Mouse (Mus musculus) spleen, postnatal 10 days (tissue): ENCODE results near the gene Gm20388.
A peak's percentile ranks its signal among the peaks of the same experiment; 100 is the strongest.

Source experiments
- DNase-seq, 2 experiments: peaks; one replicate each; pipeline ENCODE4 v3.0.0; 2021 to 2022; ENCODE audit warnings: low spot score in 2 of 2

Gene Gm20388

GRCm38 (mm10) chr8:122313310-122313709, 2402.7 kb downstream of the Gm20388 start:
- peak in 1 of 2 experiments; percentile 64 for DNase-seq

- peak in 1 of 2 experiments; percentile 40 for DNase-seq
Observed at GRCm38 (mm10) chr8:122314899-122315496, 2404.4 kb downstream of the Gm20388 start.

- DNase-seq = no peak
Observed at GRCm38 (mm10) chr8:122316402-122316801, 2405.8 kb downstream of the Gm20388 start.

GRCm38 (mm10) chr8:122317918-122318475, 2407.4 kb downstream of the Gm20388 start:
- no peak for DNase-seq

- no peak for DNase-seq
Observed at GRCm38 (mm10) chr8:122319045-122319707, 2408.5 kb downstream of the Gm20388 start.

- no peak for DNase-seq
Observed at GRCm38 (mm10) chr8:122319708-122320075, 2409.1 kb downstream of the Gm20388 start.

GRCm38 (mm10) chr8:122320541-122320940, 2409.9 kb downstream of the Gm20388 start:
- DNase-seq = no peak

- peak; percentile 82 to 88 for DNase-seq
Observed at GRCm38 (mm10) chr8:122321455-122321921, 2410.8 kb downstream of the Gm20388 start.

GRCm38 (mm10) chr8:122322126-122322525, 2411.5 kb downstream of the Gm20388 start:
- DNase-seq = peak in 1 of 2 experiments; percentile 61

- peak in 1 of 2 experiments; percentile 63 for DNase-seq
Observed at GRCm38 (mm10) chr8:122322792-122323191, 2412.2 kb downstream of the Gm20388 start.

GRCm38 (mm10) chr8:122323951-122324402, 2413.3 kb downstream of the Gm20388 start:
- DNase-seq = peak; percentile 44 to 68

- no peak for DNase-seq
Observed at GRCm38 (mm10) chr8:122325196-122325595, 2414.6 kb downstream of the Gm20388 start.

- no peak for DNase-seq
Observed at GRCm38 (mm10) chr8:122326114-122326542, 2415.5 kb downstream of the Gm20388 start.

- DNase-seq = no peak
Observed at GRCm38 (mm10) chr8:122329072-122329471, 2418.4 kb downstream of the Gm20388 start.

- peak in 1 of 2 experiments; percentile 49 for DNase-seq
Observed at GRCm38 (mm10) chr8:122329553-122330239, 2419.1 kb downstream of the Gm20388 start.

- peak in 1 of 2 experiments; percentile 44 for DNase-seq
Observed at GRCm38 (mm10) chr8:122330446-122331133, 2419.9 kb downstream of the Gm20388 start.

- no peak for DNase-seq
Observed at GRCm38 (mm10) chr8:122331134-122331523, 2420.5 kb downstream of the Gm20388 start.

- DNase-seq = peak; percentile 86 to 88
Observed at GRCm38 (mm10) chr8:122332753-122333506, 2422.3 kb downstream of the Gm20388 start.

GRCm38 (mm10) chr8:122333531-122333930, 2422.9 kb downstream of the Gm20388 start:
- peak in 1 of 2 experiments; percentile 14 for DNase-seq

GRCm38 (mm10) chr8:122334791-122335490, 2424.3 kb downstream of the Gm20388 start:
- DNase-seq = peak in 1 of 2 experiments; percentile 15
